Mouse (Mus musculus): Measurements from ENCODE around the gene Peli2.
A peak's percentile ranks its signal among the peaks of the same experiment; 100 is the strongest.
"Not testable (repeated sequence)": the region's sequence is repeated elsewhere in the genome, so short reads cannot be mapped to it uniquely, and the experiment has no call there.

Peli2 gene

GRCm38 (mm10) chr14:48120752-48121528 lies at the start of gene Peli2:
Gene Peli2, plus strand, starts transcription at chr14:48120823.
- DNase-seq (ENCODE audit: low read depth, low spot score): no peak

- no peak for DNase-seq (ENCODE audit: low read depth, low spot score)
Observed at GRCm38 (mm10) chr14:48072104-48072503, 48.5 kb upstream of the Peli2 start.

GRCm38 (mm10) chr14:48073247-48074161 lies 47.1 kb upstream of the Peli2 start:
- no peak for DNase-seq (ENCODE audit: low read depth, low spot score)

GRCm38 (mm10) chr14:48079574-48079973 lies 41.0 kb upstream of the Peli2 start:
- not testable (repeated sequence) for DNase-seq (ENCODE audit: low read depth, low spot score)

- DNase-seq (ENCODE audit: low read depth, low spot score): no peak
Observed at GRCm38 (mm10) chr14:48083836-48084812, 36.5 kb upstream of the Peli2 start.

- no peak for DNase-seq (ENCODE audit: low read depth, low spot score)
Observed at GRCm38 (mm10) chr14:48086682-48087297, 33.8 kb upstream of the Peli2 start.

- DNase-seq (ENCODE audit: low read depth, low spot score): peak; percentile 29
Observed at GRCm38 (mm10) chr14:48087298-48087830, 33.3 kb upstream of the Peli2 start.

GRCm38 (mm10) chr14:48090465-48090864 lies 30.2 kb upstream of the Peli2 start:
- DNase-seq (ENCODE audit: low read depth, low spot score): no peak

GRCm38 (mm10) chr14:48091160-48091559 lies 29.5 kb upstream of the Peli2 start:
- DNase-seq (ENCODE audit: low read depth, low spot score): no peak

- DNase-seq (ENCODE audit: low read depth, low spot score): no peak
Observed at GRCm38 (mm10) chr14:48098253-48098652, 22.4 kb upstream of the Peli2 start.

- DNase-seq (ENCODE audit: low read depth, low spot score): no peak
Observed at GRCm38 (mm10) chr14:48099354-48099753, 21.3 kb upstream of the Peli2 start.

- no peak for DNase-seq (ENCODE audit: low read depth, low spot score)
Observed at GRCm38 (mm10) chr14:48106453-48106852, 14.2 kb upstream of the Peli2 start.

GRCm38 (mm10) chr14:48117986-48118385 lies 2.6 kb upstream of the Peli2 start:
- DNase-seq (ENCODE audit: low read depth, low spot score): no peak

- no peak for DNase-seq (ENCODE audit: low read depth, low spot score)
Observed at GRCm38 (mm10) chr14:48119012-48119647, 1.5 kb upstream of the Peli2 start.

- DNase-seq (ENCODE audit: low read depth, low spot score): no peak
Observed at GRCm38 (mm10) chr14:48119648-48120270, 864 bp upstream of the Peli2 start.

- no peak for DNase-seq (ENCODE audit: low read depth, low spot score)
Observed at GRCm38 (mm10) chr14:48120443-48120751, 226 bp upstream of the Peli2 start.

- DNase-seq (ENCODE audit: low read depth, low spot score): no peak
Observed at GRCm38 (mm10) chr14:48121529-48122517, 1.2 kb downstream of the Peli2 start.

- no peak for DNase-seq (ENCODE audit: low read depth, low spot score)
Observed at GRCm38 (mm10) chr14:48124011-48124410, 3.4 kb downstream of the Peli2 start.

- DNase-seq (ENCODE audit: low read depth, low spot score): no peak
Observed at GRCm38 (mm10) chr14:48124816-48125215, 4.2 kb downstream of the Peli2 start.

Data from A20 (cell line).